Mouse (Mus musculus) layer of hippocampus, adult 2 months (tissue): ENCODE results near the gene Krt34. TPM values are rescaled to one million over a fixed set of nuclear protein-coding genes. Genes with fewer than 3 reads are reported as not detected.

Experiments
- DNase-seq, 2 experiments: peaks; one replicate each; pipeline ENCODE4 v3.0.0; 2022; ENCODE audit warnings: low spot score in 2 of 2
- H3K27ac ChIP-seq: fragments of 200-600 bp; 2 replicates; pipeline ENCODE4 v1.8.1; 2022
- H3K4me3 ChIP-seq: fragments of 200-600 bp; 2 replicates; pipeline ENCODE4 v1.8.1; 2022; ENCODE audit warnings: mild to moderate bottlenecking
- CTCF ChIP-seq: fragments of 200-600 bp; conservative IDR thresholded peaks from 2 replicates; pipeline ENCODE4 v1.8.1; 2022; ENCODE audit warnings: antibody characterized with exemption, mild to moderate bottlenecking, moderate library complexity
- long read RNA-seq, 2 experiments: library from polyadenylated mRNA; stranded (forward); transcript quantifications; one replicate each; pipeline ENCODE4 v2.0.0; 2021; ENCODE audit warnings: borderline mapping rate in 2 of 2
- total RNA-seq, 2 experiments: library from RNA; stranded (reverse); gene quantifications; 2 replicates each; pipeline ENCODE4 v1.2.3; 2021

Krt34 gene
- total RNA-seq, result not detected
- long read RNA-seq, experiment 1, result 0 reads
- long read RNA-seq, experiment 2, result 0 reads

- no peak for DNase-seq
- no peak within 1 kb of the TSS for H3K27ac ChIP-seq
- H3K4me3 ChIP-seq, result no peak within 1 kb of the TSS
- TF ChIP-seq CTCF, result no peak
These were observed at the start of gene Krt34 for GRCm38 (mm10) chr11:100041454-100041853. Gene Krt34 (minus strand): TSS chr11:100041554.

GRCm38 (mm10) chr11:100088378-100089025 lies 47.1 kb upstream of the Krt34 start:
- TF ChIP-seq CTCF, result no peak
- Histone ChIP-seq H3K27ac (no peak overlapping the region), H3K4me3 (no peak overlapping the region)
- DNase-seq, result no peak

- TF ChIP-seq CTCF, result no peak
- DNase-seq, result no peak
- Histone ChIP-seq H3K4me3 (no peak within 1 kb of the TSS), H3K27ac (no peak within 1 kb of the TSS)
These were observed 46.5 kb upstream of the Krt34 start, which contains the start of gene Krt32 for GRCm38 (mm10) chr11:100087861-100088260. Gene Krt32 (minus strand): TSS chr11:100088226.

GRCm38 (mm10) chr11:100073873-100074272 lies 32.5 kb upstream of the Krt34 start:
- no peak for DNase-seq

GRCm38 (mm10) chr11:100067293-100068036 lies 26.1 kb upstream of the Krt34 start:
- TF ChIP-seq CTCF, result no peak
- no peak overlapping the region for H3K4me3 ChIP-seq
- no peak for DNase-seq
- H3K27ac ChIP-seq, result no peak overlapping the region

More at GRCm38 (mm10) chr11:100073873-100074272, 32.5 kb upstream of the Krt34 start:
- Histone ChIP-seq H3K27ac (no peak overlapping the region), H3K4me3 (no peak overlapping the region)
- TF ChIP-seq CTCF, result no peak

- TF ChIP-seq CTCF, result no peak
- Histone ChIP-seq H3K27ac (no peak overlapping the region), H3K4me3 (no peak overlapping the region)
- DNase-seq, result no peak
These were observed 25.1 kb upstream of the Krt34 start for GRCm38 (mm10) chr11:100066236-100067010.

GRCm38 (mm10) chr11:100058875-100059274 lies 17.5 kb upstream of the Krt34 start:
- no peak overlapping the region for H3K4me3 ChIP-seq
- no peak for DNase-seq

GRCm38 (mm10) chr11:100055686-100056655 lies 14.6 kb upstream of the Krt34 start:
- no peak for DNase-seq
- no peak overlapping the region for H3K4me3 ChIP-seq
- TF ChIP-seq CTCF, result no peak
- no peak overlapping the region for H3K27ac ChIP-seq

More at GRCm38 (mm10) chr11:100058875-100059274, 17.5 kb upstream of the Krt34 start:
- H3K27ac ChIP-seq, result no peak overlapping the region
- peak; percentile 46 for TF ChIP-seq CTCF

- Histone ChIP-seq H3K4me3 (no peak within 1 kb of the TSS), H3K27ac (no peak within 1 kb of the TSS)
- no peak for DNase-seq
- TF ChIP-seq CTCF, result no peak
These were observed 9.1 kb upstream of the Krt34 start, which contains the start of gene Krt31 for GRCm38 (mm10) chr11:100050451-100050850. Gene Krt31 (minus strand): TSS chr11:100050551.

GRCm38 (mm10) chr11:100047193-100047592 lies 5.8 kb upstream of the Krt34 start:
- no peak for DNase-seq
- TF ChIP-seq CTCF, result no peak
- no peak overlapping the region for H3K27ac ChIP-seq
- H3K4me3 ChIP-seq, result no peak overlapping the region

GRCm38 (mm10) chr11:100046303-100046866 lies 5.0 kb upstream of the Krt34 start:
- no peak overlapping the region for H3K4me3 ChIP-seq
- no peak for DNase-seq
- no peak overlapping the region for H3K27ac ChIP-seq
- no peak for TF ChIP-seq CTCF
